Mouse (Mus musculus) limb, embryonic 15.5 days (tissue): ENCODE measurements around the gene Spin2f. TPM values are rescaled to one million over a fixed set of nuclear protein-coding genes. Genes with fewer than 3 reads are reported as not detected.
"Not testable (repeated sequence)": the region's sequence is repeated elsewhere in the genome, so short reads cannot be mapped to it uniquely, and the experiment has no call there.

ENCODE experiments used
- ATAC-seq: fragments of 200-750 bp; cut with Nextera tagmentation; 2 replicates; pipeline ENCODE4 v1.8.0; 2017; ENCODE audit warnings: low read depth, moderate TSS enrichment; ENCODE audit not compliant: insufficient number of reproducible peaks, low FRiP score, low TSS enrichment
- H3K27ac ChIP-seq: fragments of 300-500 bp; sonication (generic); 2 replicates; pipeline ENCODE4 v1.5.1; 2015; ENCODE audit warnings: moderate library complexity, mild to moderate bottlenecking, inconsistent platforms
- H3K27me3 ChIP-seq: fragments of 300-500 bp; sonication (generic); 2 replicates; pipeline ENCODE4 v1.6.1; 2015; ENCODE audit warnings: inconsistent platforms
- H3K36me3 ChIP-seq: fragments of 300-500 bp; sonication (generic); 2 replicates; pipeline ENCODE4 v1.6.1; 2015; ENCODE audit warnings: inconsistent platforms
- H3K4me1 ChIP-seq: fragments of 300-500 bp; sonication (generic); 2 replicates; pipeline ENCODE4 v1.6.1; 2015; ENCODE audit warnings: inconsistent platforms
- H3K4me2 ChIP-seq: fragments of 300-500 bp; sonication (generic); 2 replicates; pipeline ENCODE4 v1.6.1; 2015; ENCODE audit warnings: mild to moderate bottlenecking, inconsistent platforms
- H3K4me3 ChIP-seq: fragments of 300-500 bp; sonication (generic); 2 replicates; pipeline ENCODE4 v1.5.1; 2015; ENCODE audit warnings: mild to moderate bottlenecking, inconsistent platforms
- H3K9ac ChIP-seq: fragments of 300-500 bp; sonication (generic); 2 replicates; pipeline ENCODE4 v1.6.1; 2015; ENCODE audit warnings: inconsistent platforms
- H3K9me3 ChIP-seq: fragments of 300-500 bp; sonication (generic); 2 replicates; pipeline ENCODE4 v1.6.1; 2016; ENCODE audit warnings: inconsistent platforms
- WGBS: fragments of 180-500 bp; shearing (Covaris S2); methylation state at CpG from one replicate; pipeline ENCODE4 v1.1.7; 2015; 5-methylcytosine and 5-hydroxymethylcytosine counted together
- polyA plus RNA-seq: library from polyadenylated mRNA; unstranded; fragments of >200 nt; fragmentation: Nextera tagmentation; extraction: Ambion mirVana; gene quantifications from 2 replicates; pipeline ENCODE4 v1.2.1, GENCODE M21; 2015

Spin2f gene
- not detected in 2 replicates for polyA plus RNA-seq

DNA sequence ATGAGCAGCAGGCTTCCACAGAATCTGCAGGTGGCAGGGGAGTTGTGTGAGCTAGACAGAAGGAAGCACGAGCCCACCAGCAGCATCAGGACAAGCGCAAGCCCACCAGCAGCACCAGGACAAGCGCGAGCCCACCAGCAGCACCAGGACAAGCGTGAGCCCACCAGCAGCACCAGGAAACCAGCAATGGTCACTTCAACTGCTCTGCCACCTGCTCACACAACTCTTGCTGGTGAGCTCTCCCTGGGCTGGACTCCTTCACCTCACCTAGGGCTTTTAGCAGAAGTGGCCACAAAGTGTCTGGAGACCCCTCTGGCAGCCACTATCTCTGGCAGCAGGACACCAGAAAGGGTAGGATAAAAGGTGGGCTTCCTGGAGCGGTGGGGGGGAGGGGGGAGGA lies at the start of gene Spin2f:
TSS of gene Spin2f (plus strand) at position 301 of the 400 bp plus-strand sequence.
- WGBS, result 44% methylated on average over 1 of the region's 6 CpGs
- not testable (repeated sequence) for H3K4me1 ChIP-seq

DNA sequence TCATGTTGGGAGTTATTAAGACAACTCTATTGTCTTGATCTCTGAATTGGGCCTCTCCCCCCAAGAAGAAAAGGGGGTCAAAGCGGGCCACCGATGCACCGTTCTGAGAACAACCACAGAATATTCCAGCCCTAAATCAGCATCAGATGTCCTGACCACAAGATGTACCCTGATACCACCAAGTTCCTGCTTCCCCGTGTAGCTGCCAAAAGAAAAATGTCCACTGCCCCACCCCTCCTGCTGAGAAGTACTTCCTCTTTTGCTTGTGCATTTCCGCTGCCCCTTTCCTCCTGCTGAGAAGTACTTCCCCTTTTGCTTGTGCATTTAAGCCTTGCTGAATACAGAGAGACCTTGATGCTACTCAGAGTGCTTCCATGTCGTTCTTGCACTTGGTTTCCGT lies 41.6 kb upstream of the Spin2f start:
- not testable (repeated sequence) for H3K36me3 ChIP-seq, H3K4me1 ChIP-seq, H3K4me3 ChIP-seq, H3K27ac ChIP-seq, ATAC-seq, H3K9ac ChIP-seq, H3K4me2 ChIP-seq, H3K9me3 ChIP-seq, H3K27me3 ChIP-seq
- WGBS, result 86% methylated on average over 7 of the region's 7 CpGs

More for the DNA sequence above, at the start of gene Spin2f:
- H3K36me3 ChIP-seq, H3K27ac ChIP-seq, H3K9ac ChIP-seq, H3K4me3 ChIP-seq, H3K9me3 ChIP-seq, H3K27me3 ChIP-seq, H3K4me2 ChIP-seq, ATAC-seq: not testable (repeated sequence)

DNA sequence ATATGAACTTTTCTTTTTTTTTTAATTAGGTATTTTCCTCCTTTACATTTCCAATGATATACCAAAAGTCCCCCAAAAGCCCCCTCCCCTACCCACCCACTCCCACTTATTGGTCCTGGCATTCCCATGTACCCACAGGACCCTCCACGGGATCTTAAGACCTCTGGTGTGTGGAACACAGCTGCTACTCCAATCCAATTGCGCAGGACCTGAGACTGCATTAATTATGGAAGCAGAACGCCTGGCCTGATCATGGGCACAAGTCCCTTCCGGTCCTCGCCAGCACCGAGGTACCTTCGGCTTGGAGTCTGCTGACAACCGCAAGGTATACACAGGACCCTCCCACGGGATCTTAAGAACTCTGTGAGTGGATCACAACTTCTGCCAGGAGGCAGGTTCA lies 30.2 kb upstream of the Spin2f start:
- H3K4me1 ChIP-seq, H3K27ac ChIP-seq, H3K4me2 ChIP-seq, H3K9ac ChIP-seq, H3K36me3 ChIP-seq, ATAC-seq, H3K4me3 ChIP-seq, H3K27me3 ChIP-seq: not testable (repeated sequence)
- H3K9me3 ChIP-seq, result peaks cover 11% of the 10 kb centered on the region
- WGBS, result 85% methylated on average over 9 of the region's 9 CpGs

DNA sequence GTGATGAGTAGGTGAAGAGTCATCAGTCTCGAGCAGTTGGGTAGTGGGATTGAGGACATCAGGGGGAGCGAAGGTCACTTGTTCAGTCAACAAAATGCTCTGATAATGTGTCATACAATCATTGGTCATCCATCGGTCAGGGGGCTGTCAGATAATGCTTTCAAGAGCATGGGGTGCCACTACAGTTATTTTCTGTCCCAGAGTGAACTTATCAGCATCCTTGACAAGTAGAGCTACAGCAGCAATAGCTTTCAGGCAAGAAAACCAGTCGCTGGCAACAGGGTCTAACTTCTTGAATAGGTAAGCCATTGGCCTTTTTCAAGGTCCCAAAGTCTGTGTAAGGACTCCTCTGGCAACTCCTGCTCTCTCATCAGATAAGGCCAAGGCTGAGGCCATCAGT lies 18.6 kb upstream of the Spin2f start:
- H3K9me3 ChIP-seq, result peaks cover 15% of the 10 kb centered on the region
- 67% methylated on average over 4 of the region's 4 CpGs for WGBS
- H3K9ac ChIP-seq, ATAC-seq, H3K27ac ChIP-seq, H3K36me3 ChIP-seq, H3K27me3 ChIP-seq, H3K4me3 ChIP-seq, H3K4me2 ChIP-seq, H3K4me1 ChIP-seq: not testable (repeated sequence)

DNA sequence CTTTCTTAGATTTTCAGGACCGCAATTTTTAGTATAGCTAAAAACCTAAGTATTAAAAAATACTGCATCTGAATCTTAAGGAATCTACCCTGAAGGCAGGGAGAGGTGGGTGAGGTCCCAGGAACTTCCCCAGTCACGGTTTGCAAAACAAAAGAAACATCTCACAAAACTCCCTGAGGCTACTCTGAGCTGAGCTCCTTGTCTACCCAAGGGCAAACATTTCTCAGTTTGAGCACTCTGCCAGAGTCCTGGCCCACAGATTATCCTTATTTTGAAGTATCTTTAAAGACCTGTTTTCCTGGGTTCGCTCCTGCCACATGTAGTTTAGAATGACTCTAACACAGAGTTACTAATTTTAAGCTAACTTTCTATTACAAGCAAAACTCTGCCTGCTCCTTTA lies 11.9 kb upstream of the Spin2f start:
- ATAC-seq, H3K9me3 ChIP-seq, H3K4me2 ChIP-seq, H3K36me3 ChIP-seq, H3K4me3 ChIP-seq, H3K27me3 ChIP-seq, H3K4me1 ChIP-seq, H3K27ac ChIP-seq, H3K9ac ChIP-seq: not testable (repeated sequence)
- WGBS, result 77% methylated on average over 3 of the region's 3 CpGs

Other genes starting within 250 kb of the Spin2f start
- gene Btbd35f29, start 136.2 kb upstream of the Spin2f start, polyA plus RNA-seq, result not detected in 2 replicates
- not detected in 2 replicates for gene Btbd35f26, start 82.6 kb downstream of the Spin2f start, polyA plus RNA-seq
- not detected in 2 replicates for gene Btbd35f19, start 130.0 kb downstream of the Spin2f start, polyA plus RNA-seq